Mouse (Mus musculus) C2C12 (cell line): Measurements from ENCODE around the gene Tle2. TPM values are rescaled to one million over a fixed set of nuclear protein-coding genes. Genes with fewer than 3 reads are reported as not detected.

Experiments used
- H3K27me3 ChIP-seq: one replicate; pipeline ENCODE4 v1.6.1; 2011; ENCODE audit not compliant: control insufficient read depth, insufficient read depth, insufficient read length
- H3K36me3 ChIP-seq: one replicate; pipeline ENCODE4 v1.6.1; 2011; ENCODE audit not compliant: control insufficient read depth, insufficient read depth
- H3K4me3 ChIP-seq: one replicate; pipeline ENCODE4 v1.5.1; 2011; ENCODE audit warnings: mild to moderate bottlenecking, control low read depth; ENCODE audit not compliant: poor library complexity, insufficient read depth, severe bottlenecking
- H3K79me2 ChIP-seq: one replicate; pipeline ENCODE4 v1.6.1; 2011; ENCODE audit not compliant: control insufficient read depth, insufficient read depth
- H3K79me3 ChIP-seq: one replicate; pipeline ENCODE4 v1.6.1; 2011; ENCODE audit warnings: low read depth, control low read depth
- H3ac ChIP-seq: one replicate; pipeline ENCODE3; 2011; ENCODE audit warnings: low read depth; ENCODE audit not compliant: control insufficient read depth, insufficient read length
- CEBPB ChIP-seq: IDR thresholded peaks from one replicate; pipeline ENCODE4 v1.6.1; 2011; ENCODE audit warnings: low read depth, mild to moderate bottlenecking, control low read depth, moderate library complexity
- CTCF ChIP-seq: IDR thresholded peaks from one replicate; pipeline ENCODE4 v1.5.1; 2011; ENCODE audit not compliant: control insufficient read depth, insufficient read depth, insufficient read length
- FOSL1 ChIP-seq: IDR thresholded peaks from one replicate; pipeline ENCODE4 v1.8.0; 2011; ENCODE audit warnings: mild to moderate bottlenecking, low read length; ENCODE audit not compliant: poor library complexity, insufficient read depth, severe bottlenecking
- MAX ChIP-seq: IDR thresholded peaks from one replicate; pipeline ENCODE4 v1.6.1; 2011; ENCODE audit warnings: mild to moderate bottlenecking, control low read depth
- MYOD1 ChIP-seq: IDR thresholded peaks from one replicate; pipeline ENCODE4 v1.6.1; 2011; ENCODE audit warnings: low read depth; ENCODE audit not compliant: control insufficient read depth, insufficient read length
- MYOG ChIP-seq: IDR thresholded peaks from one replicate; pipeline ENCODE4 v1.6.1; 2011; ENCODE audit not compliant: control insufficient read depth, insufficient read length; ENCODE audit errors: extremely low read depth
- USF1 ChIP-seq: IDR thresholded peaks from one replicate; pipeline ENCODE4 v1.6.1; 2011; ENCODE audit warnings: low read depth, mild to moderate bottlenecking, control low read depth, moderate library complexity
- polyA plus RNA-seq: library from polyadenylated mRNA; unstranded; fragments of >200 nt; fragmentation: generic; extraction: Trizol; gene quantifications from one replicate; pipeline ENCODE4 v1.2.1, GENCODE M21; 2012; ENCODE audit warnings: missing spikeins

The Tle2 gene
- polyA plus RNA-seq, 1 experiment = 7.1 TPM

- Histone ChIP-seq H3K4me3 (no peak overlapping the region), H3K79me3 (peaks cover 67% of the 10 kb centered on the region), H3ac (no peak overlapping the region), H3K27me3 (no peaks in the 10 kb centered on the region), H3K79me2 (peaks cover 77% of the 10 kb centered on the region), H3K36me3 (peaks cover 24% of the 10 kb centered on the region)
- TF ChIP-seq CTCF (no peak), MYOD1 (no peak), MAX (no peak), MYOG (no peak), FOSL1 (no peak), USF1 (no peak), CEBPB (no peak)
Measured at GRCm38 (mm10) chr10:81537429-81537828, 36.9 kb upstream of the Tle2 start.

- no peak overlapping the region for H3ac ChIP-seq
- H3K4me3 ChIP-seq = no peak overlapping the region
- peaks cover 18% of the 10 kb centered on the region for H3K36me3 ChIP-seq
- no peaks in the 10 kb centered on the region for H3K27me3 ChIP-seq
- H3K79me2 ChIP-seq = peaks cover 88% of the 10 kb centered on the region
- no peak for TF ChIP-seq CEBPB
- no peak for TF ChIP-seq MYOD1
- no peak for TF ChIP-seq MAX
- no peak for TF ChIP-seq CTCF
- TF ChIP-seq USF1 = no peak
- no peak for TF ChIP-seq MYOG
- H3K79me3 ChIP-seq = peaks cover 77% of the 10 kb centered on the region
Measured at GRCm38 (mm10) chr10:81538321-81539048, 35.9 kb upstream of the Tle2 start.

- Histone ChIP-seq H3K4me3 (no peak overlapping the region), H3K79me3 (peaks cover 79% of the 10 kb centered on the region), H3K27me3 (no peaks in the 10 kb centered on the region), H3K79me2 (peaks cover 86% of the 10 kb centered on the region), H3K36me3 (peaks cover 13% of the 10 kb centered on the region), H3ac (no peak overlapping the region)
- TF ChIP-seq MAX (no peak), CEBPB (no peak), CTCF (no peak), MYOG (no peak), FOSL1 (no peak), MYOD1 (no peak), USF1 (no peak)
Measured at GRCm38 (mm10) chr10:81541363-81541762, 33.0 kb upstream of the Tle2 start.

GRCm38 (mm10) chr10:81541803-81542202, 32.6 kb upstream of the Tle2 start:
- no peak overlapping the region for H3ac ChIP-seq
- TF ChIP-seq USF1 = no peak
- no peak for TF ChIP-seq FOSL1
- no peak for TF ChIP-seq MYOD1
- TF ChIP-seq CEBPB = no peak
- no peak for TF ChIP-seq MAX
- no peak for TF ChIP-seq MYOG
- no peak for TF ChIP-seq CTCF
- H3K27me3 ChIP-seq = no peaks in the 10 kb centered on the region
- peaks cover 75% of the 10 kb centered on the region for H3K79me3 ChIP-seq
- peaks cover 13% of the 10 kb centered on the region for H3K36me3 ChIP-seq
- peaks cover 81% of the 10 kb centered on the region for H3K79me2 ChIP-seq
- H3K4me3 ChIP-seq = no peak overlapping the region

GRCm38 (mm10) chr10:81542727-81543460, 31.5 kb upstream of the Tle2 start:
- Histone ChIP-seq H3K79me2 (peaks cover 71% of the 10 kb centered on the region), H3K36me3 (peaks cover 13% of the 10 kb centered on the region), H3K79me3 (peaks cover 66% of the 10 kb centered on the region), H3ac (no peak overlapping the region), H3K4me3 (no peak overlapping the region), H3K27me3 (no peaks in the 10 kb centered on the region)
- no peak for TF ChIP-seq CEBPB
- no peak for TF ChIP-seq FOSL1
- no peak for TF ChIP-seq MYOD1
- TF ChIP-seq MAX = no peak
- TF ChIP-seq CTCF = no peak
- no peak for TF ChIP-seq USF1
- no peak for TF ChIP-seq MYOG
